Mouse (Mus musculus) kidney, adult 9 months (tissue): ENCODE results near the gene Tmem254a.
"Not testable (repeated sequence)": the region's sequence is repeated elsewhere in the genome, so short reads cannot be mapped to it uniquely, and the experiment has no call there.

Experiments used
- DNase-seq: peaks from one replicate; pipeline ENCODE4 v3.0.0; 2022

The Tmem254a gene

DNA sequence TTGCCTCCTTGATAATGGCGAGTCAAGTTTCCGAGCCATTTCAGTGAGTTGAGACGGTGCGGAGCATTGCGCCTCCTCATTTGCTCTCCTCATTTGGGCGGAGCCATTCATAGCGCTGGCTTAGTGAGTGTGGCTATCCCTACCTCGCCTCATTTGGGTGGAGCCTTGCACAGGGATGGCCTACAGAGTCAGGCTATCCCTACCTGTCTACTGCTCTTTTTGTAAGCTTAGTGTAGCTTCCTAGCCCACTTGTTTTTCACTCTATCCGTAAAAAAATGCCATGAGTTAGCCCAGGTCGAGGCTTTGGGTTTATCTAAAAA lies at the start of gene Tmem254a:
TSS of gene Tmem254a (minus strand) at position 111 of the 320 bp plus-strand sequence.
- not testable (repeated sequence) for DNase-seq

- not testable (repeated sequence) for DNase-seq
These were observed 30.4 kb upstream of the Tmem254a start for GRCm38 (mm10) chr14:25957861-25958260.

DNA sequence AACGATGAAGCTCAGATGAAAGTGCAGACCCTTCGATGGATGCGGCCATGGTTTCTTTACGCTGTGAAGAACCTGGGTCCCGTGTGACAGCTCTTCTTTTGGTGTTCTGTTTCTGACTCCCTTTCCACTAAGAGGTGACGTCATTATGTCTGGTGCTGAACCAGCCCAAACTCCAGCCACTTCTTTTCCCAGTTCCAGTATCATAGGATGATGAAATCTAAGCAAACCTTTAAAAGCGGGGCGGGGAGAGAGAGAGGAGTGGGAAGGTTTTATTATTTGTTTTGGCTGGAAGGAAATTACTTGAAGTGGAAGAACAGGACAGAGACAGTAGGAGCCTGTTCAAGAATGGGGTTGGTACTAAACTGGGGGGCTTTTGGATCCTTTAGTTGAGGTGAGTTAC lies 10.5 kb upstream of the Tmem254a start, which contains the start of gene Cphx1:
TSS of gene Cphx1 (plus strand) at position 301 of the 400 bp plus-strand sequence.
- DNase-seq, result not testable (repeated sequence)

DNA sequence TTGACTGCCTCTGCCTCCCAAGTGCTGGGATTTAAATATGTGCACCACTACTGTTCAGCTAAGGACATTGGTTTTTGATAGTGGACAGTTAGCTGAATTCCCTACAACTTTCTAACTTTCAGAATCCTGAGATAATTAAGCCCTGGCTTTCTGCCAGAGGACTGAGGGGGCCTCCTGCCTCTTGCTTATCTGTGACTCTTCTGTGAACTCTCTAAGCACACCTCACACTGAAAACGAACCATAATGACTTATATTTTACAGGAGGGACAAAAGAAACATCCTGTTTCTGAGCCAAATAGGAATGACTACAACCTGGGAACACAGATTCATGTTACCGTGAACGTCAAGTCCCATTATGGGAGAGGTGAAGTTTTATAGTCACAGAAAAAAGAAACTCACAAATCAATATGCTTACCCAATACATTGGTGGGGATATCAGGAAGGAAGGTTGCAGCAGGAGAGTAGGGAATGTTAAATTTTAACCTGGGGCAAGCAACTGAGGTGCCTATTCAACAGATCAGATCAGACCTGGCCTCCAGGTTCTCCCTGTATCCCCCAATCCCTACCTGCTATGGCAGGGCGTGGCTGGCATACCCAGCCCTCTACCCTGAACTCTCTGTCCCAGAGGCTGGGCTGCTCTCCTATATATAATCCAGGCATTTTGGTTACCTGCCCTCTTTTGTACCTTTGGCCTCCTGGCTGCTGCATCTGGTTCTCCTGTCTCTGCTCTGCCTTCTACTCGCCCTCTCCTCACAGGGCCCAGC lies 9.6 kb upstream of the Tmem254a start:
- not testable (repeated sequence) for DNase-seq

- not testable (repeated sequence) for DNase-seq
These were observed 484 bp downstream of the Tmem254a start for GRCm38 (mm10) chr14:25926814-25927561.

DNA sequence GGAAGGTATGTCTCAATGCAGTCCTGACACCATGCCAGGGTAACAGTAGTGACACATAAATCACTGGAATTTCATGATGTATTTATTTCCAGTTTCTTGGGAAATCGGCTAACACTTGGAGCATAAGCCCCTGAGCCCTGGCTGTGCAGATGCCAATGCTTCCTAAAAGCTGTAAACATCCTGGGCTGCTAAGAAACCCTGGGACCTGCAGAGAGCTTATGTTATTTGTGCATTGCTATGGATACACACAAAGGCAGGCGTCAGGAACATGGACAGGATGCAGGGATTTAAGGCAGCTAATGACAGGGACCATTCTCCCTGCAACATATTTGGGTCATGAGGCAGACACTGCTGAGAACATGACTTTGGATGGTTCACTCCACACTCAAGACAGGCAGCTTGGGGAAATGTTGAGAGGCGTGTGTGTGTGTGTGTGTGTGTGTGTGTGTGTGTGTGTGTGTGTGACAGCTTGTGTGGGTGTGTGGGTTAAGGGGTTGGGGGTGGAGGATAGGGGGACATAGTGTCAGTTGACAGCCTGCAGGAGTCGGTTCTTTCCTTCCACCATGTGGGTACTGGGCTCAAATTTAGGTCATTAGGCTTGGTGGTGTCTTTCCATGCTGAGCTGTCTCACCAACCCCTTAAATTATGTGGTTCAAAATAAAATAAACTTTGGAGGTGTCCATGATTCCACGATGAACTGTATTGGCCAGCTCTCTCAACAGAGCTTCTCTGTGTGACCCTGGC lies 8.9 kb downstream of the Tmem254a start:
- DNase-seq, result not testable (repeated sequence)

- DNase-seq, result not testable (repeated sequence)
These were observed 18.5 kb downstream of the Tmem254a start for GRCm38 (mm10) chr14:25908976-25909375.

GRCm38 (mm10) chr14:25907272-25907671 lies 20.2 kb downstream of the Tmem254a start:
- DNase-seq, result not testable (repeated sequence)

GRCm38 (mm10) chr14:25905243-25905642 lies 22.2 kb downstream of the Tmem254a start:
- DNase-seq, result not testable (repeated sequence)

GRCm38 (mm10) chr14:25903000-25903399 lies 24.5 kb downstream of the Tmem254a start, which contains the start of gene Plac9a:
Plac9a (minus strand) TSS chr14:25903100.
- DNase-seq, result not testable (repeated sequence)

- not testable (repeated sequence) for DNase-seq
These were observed 31.8 kb downstream of the Tmem254a start for GRCm38 (mm10) chr14:25895686-25896085.

DNA sequence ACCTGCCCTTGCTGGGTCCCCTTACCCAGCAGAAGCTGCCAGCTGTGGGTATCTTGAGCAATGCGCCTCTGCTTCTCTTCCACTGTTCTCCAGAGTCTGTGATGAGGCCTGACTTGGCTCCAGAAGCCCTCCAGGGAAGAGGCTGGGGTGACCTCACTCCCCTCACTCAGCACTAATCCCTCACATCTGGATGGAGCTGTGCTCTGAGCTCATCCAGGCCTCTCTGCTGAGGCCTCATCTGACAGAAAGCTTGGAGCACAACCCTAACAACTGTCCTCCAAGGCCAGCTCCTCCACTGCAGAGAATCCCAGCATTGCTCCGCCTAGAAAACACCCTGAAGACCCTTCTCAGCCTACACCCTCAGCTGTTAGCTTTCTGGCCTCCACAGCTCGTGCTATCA lies 32.9 kb downstream of the Tmem254a start:
- not testable (repeated sequence) for DNase-seq

GRCm38 (mm10) chr14:25885886-25886285 lies 41.6 kb downstream of the Tmem254a start:
- DNase-seq, result not testable (repeated sequence)

DNA sequence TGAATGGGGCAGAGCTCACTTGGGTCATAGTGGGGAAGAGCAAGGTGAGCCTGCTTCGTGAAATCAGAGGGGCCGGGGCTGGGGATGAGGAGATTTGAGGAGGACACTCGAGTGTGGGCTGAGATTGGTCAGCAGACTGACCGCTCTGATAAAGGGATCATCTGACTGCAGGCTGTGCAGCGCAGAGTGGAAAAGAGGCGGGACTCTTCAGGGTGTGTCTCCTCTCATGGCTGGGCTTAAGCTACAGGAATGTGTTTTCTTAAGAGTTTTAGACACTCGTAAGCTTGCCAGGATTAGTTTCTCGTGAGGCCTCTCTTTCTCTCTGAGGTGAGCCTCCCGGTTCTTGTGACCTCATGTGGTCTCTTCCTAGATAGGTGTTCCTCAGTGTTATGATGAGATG lies 45.7 kb downstream of the Tmem254a start:
- not testable (repeated sequence) for DNase-seq

DNA sequence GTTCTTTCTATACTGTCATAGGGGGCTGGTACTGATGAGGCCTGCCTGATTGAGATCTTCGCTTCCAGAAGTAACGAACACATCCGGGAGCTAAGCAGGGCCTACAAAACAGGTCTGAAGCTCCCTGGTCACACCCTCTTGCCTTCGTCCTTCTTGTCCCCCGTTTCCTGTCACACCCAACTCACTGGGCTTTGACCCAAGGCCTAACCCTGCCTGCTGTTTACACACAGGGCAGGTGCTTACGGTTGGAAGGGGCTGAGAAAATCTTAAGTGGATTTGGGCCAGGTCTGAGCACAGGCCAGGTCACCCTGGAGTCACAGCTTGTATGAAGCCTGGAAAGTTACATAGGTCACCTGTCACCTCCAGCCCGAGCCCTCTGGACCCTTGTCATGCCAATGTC lies 50.8 kb downstream of the Tmem254a start:
- DNase-seq, result not testable (repeated sequence)
